Mouse (Mus musculus): ENCODE measurements around the gene Tmbim1.
"Not testable (repeated sequence)": the region's sequence is repeated elsewhere in the genome, so short reads cannot be mapped to it uniquely, and the experiment has no call there.

Tmbim1 gene

DNA sequence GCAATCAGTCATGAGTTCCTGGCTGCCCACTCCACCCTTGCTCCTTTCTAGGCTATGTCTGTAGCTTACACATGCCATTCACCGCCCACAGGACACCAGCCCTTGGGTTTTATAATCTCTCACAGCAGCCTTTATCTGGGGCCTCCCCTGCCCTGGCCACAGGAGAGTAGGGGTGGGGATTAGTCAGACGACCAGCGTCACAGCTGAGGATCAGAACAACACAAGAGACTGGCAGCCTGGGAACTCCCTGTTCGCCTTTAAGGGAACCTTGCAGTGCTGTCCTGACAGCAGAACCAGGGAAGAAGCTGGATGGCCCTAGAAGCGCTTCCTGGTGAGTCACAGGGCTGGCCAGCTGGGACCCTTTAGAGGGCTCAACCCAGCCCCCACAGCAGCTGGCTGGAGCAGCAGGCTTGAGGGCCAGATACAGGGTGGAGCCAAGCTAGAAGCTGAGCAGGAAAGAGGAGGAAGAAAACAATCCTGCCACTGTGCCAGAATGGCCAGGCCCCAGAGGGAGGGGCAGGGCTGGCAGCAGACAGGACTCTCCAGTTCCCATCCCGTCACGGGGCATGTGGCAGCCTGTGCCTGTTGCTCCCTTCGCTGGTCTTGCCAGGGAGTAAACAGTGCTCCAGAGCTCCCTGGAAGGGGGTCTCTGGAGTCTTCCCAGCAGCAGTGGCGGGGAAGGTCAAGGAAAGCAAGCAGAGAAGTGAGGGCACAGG, 9.8 kb downstream of the Tmbim1 start:
- peak; percentile 99 for DNase-seq (ENCODE audit: low read depth, low spot score)

DNA sequence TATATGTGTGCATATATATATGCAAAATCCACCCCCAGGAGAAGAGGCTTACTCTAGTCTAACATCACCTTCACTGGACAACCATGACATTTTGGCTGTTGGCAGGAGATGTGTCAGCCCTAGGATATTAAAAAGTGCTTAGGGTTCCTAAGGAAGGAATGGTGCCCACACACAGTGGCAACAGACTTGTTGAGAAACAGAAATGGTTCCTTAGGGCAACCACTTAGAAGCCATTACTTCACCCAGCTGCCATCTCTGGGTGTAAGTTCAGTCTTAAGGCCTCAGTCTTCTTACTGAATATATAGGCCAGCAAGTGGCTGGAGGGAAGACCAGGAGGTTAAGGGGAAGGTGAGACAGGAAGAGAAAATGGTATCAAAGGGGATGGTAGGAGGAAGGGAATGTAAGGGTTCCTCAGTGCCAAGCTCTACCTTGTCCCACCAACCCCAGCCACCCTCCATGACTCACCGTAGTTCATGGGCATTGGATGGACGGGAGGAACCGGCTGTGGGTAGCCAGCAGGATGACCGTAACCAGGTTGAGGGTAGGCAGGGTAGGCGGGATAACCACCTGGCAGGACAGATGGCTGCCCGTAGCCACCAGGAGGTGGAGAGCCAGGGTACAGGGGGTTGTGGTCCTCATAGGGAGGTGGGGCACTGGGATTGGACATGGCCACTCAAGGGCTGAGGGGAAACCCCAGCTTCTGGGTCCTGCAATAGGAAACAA, 10.5 kb downstream of the Tmbim1 start:
- no peak for DNase-seq (ENCODE audit: low read depth, low spot score)

DNA sequence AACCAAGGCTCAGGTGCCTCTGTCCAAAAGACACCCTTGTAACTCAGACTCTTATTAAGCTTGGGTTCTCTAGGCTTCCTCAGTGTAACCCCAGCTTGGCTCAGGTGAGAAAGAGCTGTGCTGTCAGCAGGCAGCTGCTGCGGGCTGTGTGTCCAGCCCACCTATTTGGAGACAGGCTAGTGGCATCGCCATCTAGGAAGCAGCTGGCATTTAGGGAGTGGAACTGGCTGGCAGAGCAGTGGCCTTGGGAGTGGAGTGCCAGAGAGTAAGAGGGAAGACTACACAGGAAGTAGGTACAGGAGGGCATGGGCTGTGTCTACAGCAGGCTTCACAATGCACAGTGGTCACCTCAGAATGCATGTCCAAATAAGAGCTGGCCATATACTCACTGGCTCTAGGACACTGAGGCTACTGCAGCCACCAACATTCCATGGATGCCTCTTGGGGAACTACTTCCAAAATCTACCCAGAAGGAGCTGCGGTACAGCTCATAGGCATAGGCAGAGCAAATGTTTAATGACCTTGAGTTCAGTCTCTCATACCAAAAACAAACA, 11.3 kb downstream of the Tmbim1 start:
- DNase-seq (ENCODE audit: low read depth, low spot score), result no peak

DNA sequence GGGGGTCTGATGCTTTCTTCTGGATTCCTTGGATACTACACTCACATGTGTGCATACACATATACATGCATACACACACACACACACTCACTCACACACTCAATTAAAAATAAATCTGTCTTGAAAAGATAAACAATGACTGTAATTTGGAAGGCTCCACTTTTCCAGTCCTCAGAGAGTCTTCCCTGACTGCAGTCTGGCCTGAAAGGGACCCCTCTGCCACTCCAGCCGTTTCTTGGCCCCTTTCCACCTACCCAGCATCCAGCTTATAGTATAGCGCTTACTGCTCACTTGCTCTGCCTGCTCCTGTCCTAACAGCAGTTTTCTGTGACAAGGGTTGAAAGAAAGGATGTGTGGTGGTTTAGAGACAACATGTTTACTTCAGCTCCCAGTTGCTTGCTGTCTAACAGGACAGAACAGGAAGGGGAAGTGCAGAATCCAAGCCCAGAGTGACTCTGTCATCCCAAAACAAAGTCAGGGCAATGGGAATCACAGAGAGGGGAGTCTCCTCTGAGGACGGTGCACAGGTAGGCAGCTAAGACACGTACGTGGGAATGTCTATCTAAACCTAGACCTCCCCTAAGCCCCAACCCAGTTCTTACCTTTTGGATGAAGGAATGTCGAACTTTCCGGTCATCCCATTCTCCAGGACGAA, 12.0 kb downstream of the Tmbim1 start:
- no peak for DNase-seq (ENCODE audit: low read depth, low spot score)

DNA sequence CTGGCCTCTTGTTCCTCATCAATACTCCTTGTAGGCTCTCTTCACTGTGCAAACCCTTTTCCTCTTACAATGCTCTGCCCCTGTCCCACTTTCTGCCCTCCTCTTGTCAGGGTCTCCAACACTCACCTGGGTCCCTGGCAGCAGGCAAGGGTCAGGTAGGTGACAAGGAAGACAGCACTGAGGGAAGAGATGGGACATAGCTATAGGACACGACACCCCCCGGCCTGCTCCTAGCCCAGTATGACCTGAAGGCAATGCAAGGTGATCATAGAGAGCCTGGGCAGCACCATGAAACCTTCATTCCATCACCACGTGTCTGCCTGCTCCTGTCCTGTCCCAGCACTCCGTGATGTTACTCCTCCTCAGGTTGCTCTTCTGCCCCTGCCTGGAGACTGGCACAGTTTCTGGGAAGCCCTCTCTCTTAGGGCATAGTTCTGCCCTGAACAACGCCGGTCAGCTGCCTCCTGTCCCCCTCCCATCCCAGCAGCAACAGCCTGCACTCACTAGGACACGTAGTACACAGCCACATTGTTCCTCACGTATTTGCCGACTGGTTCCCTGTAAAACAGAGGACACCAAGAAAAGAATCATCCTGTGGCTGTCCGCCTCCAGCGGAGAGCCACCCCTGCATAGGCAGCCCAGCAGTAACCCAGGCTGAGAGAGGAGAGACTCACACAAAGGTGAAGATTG, 12.9 kb downstream of the Tmbim1 start:
- DNase-seq (ENCODE audit: low read depth, low spot score), result no peak

DNA sequence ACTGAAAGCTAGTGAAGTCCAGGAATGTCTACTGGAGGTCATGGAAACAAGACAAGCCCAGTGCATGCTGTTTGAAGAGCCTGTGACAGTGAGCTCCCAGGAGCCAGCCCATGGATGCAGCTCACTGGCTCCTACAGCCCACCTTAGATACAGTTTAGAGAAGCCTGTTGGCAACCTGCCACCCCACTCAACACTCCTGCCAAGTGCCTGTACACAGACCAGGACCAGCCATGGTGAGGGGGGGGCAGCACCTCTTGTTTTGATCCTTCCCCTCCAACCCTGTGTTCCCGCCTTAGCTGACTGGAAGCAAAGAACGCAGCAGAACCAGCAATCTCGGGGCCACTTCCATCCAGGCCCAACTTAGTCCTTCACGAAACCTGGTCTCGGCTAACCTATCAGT, 15.3 kb downstream of the Tmbim1 start:
- DNase-seq (ENCODE audit: low read depth, low spot score), result no peak

DNA sequence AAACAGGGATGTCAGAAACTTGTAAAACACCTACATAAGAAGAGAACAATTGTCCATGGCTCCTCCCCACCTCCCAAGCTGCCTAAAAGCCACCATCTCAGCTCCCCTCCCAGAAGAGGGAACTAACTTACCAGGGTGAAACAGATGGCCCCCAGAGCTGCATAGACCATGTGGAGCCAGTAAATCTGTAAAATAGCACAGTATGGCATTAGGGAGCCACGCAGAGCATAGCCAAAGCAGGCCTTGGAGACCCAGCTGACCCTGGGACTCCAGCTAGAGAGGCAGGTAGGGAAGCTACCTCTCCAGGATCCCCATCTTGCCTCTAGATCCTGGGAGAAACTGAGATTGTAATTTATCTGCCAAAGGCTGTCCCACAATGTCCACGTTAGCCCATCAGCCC, 15.7 kb downstream of the Tmbim1 start:
- DNase-seq (ENCODE audit: low read depth, low spot score), result no peak

DNA sequence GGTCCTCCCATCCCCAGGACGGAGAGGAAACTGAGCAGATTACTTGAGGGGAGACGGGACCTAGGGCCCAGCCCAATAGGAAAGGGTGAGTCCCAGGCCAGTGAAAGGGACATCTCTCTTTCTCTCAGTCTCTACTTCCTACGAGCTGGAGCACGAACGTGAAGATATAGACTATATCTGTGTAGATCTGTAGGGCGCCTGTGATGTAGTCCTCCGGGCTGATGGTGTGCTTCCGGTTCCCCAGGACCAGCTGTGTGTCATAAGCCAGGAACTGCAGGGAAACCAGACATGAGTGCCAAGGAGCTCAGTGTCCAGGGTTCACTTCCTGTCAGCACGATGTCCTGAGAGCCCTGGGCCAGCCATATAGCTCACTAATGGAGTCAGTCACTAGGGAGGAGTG, 16.2 kb downstream of the Tmbim1 start:
- DNase-seq (ENCODE audit: low read depth, low spot score), result no peak

DNA sequence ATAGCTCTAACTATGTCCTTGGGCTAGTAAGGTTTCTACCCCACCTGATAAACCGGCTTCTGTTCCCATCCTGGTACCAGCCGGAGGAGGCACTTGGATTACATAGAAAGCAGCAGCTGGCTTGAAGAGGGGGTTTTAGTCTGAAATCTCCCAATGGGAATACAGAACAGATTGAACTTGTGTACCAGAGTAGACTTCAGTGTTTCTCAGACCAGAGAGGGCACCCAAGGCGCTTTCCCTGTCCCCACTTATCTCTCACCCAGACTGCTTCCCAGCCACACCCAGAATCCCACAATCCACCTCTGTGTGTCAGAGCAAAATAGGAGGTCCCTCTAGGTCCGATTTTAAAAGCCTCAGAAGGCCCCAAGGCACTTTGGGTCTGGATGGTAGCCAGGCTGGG, 17.1 kb downstream of the Tmbim1 start:
- no peak for DNase-seq (ENCODE audit: low read depth, low spot score)

DNA sequence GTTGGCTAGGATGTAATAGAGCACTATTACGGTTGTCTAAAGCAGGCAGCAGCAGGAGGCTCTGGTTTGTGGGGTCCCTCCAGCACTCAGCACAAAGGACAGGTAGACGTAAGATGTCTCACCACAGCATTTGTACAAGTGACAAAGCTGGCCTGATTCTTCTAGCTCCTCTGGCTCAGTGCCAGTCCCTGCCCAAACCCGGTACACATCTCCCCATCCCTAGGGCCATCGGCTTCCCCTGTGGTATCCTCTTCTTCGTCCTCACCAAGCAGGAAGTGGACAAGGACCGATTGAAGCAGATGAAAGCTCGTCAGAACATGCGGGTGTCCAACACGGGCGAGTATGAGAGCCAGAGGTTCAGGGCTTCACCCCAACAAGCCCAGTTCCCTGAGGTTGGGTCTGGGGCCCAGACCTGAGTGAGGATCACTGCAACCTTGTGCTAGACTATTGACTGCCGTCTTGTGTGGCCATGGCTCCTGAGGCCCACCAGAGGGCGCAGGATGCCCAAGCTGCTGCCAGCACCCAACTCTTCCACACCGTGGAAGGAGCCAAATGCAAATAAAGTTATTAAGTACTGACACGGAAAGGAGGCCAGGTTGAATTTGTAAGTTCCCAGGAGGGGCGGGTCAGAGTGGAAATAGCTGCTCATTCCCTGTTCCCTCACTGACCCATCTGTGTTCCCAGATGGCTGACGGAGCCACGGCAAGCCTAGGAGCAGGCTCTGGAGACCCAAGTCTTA, 18.4 kb downstream of the Tmbim1 start:
- not testable (repeated sequence) for DNase-seq (ENCODE audit: low read depth, low spot score)

DNA sequence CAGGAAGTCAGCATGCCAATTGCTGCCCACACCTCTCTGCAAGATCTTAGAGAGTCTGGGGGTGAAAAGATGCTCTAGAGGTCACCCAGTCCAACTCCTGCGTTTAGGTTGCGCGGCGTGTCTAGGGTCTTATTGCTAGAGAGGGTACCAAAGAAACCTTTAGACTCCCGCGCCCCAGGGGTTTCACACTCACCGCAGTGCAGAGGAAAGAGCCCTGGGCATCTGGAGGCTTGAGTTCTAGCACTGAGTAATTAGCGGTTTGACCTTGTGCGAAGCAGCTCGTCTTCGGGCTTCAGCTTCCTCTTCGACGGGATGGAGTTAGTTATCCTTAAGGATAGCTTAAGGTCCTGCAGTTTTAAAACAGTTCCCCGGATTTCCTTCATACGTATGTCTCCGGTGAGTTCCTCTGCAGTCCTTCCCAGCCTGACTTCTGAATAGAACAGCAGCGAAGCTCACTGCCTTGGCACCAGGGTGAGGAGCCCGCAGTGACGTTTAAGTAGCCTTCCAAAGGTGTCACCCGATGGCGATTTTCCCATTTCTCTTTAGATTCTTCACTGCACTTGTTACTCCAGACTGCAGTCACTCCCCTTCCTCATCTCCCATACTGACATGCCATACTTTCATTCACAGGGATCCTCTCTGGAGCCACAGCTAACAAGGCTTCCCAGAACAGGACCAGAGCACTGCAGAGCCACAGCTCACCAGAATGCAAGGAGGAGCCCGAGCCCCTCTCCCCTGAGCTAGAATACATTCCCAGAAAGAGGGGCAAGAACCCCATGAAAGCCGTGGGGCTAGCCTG, 20.0 kb downstream of the Tmbim1 start:
- peak; percentile 57 for DNase-seq (ENCODE audit: low read depth, low spot score)

DNA sequence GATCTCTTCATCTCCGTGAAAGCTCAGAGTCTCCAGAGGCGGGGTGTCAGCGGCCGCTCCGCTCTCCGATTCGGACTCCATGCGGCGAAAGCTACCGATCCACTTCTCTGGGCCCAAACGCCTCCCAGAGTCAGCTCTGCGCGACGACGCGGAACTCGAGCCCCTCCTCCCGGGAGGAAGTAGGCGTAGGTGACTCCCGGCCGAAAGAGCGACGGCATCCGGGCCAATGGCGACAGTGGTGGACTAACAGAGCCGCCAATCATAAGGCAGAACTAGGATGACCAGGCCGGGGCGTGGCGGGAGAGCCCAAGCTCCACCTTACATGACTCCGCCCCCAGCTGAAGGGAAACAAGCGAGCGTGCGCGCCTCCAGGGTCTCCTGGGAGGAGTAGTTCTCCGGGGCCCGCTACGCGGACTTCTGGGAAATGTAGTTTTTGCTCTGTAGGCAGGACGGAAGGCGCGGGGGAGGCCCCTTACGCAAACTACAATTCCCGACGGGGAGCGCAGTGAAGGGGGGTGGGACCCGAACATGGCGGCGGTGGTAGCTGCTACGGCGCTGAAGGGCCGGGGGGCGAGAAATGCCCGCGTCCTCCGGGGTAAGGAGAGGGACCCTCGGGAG, 20.8 kb downstream of the Tmbim1 start, which contains the start of the genes Aamp and Pnkd:
Aamp (minus strand) TSS at position 196 of the 618 bp plus-strand sequence.
Pnkd (plus strand) TSS at position 388 of the 618 bp plus-strand sequence.
- DNase-seq (ENCODE audit: low read depth, low spot score), result peak; percentile 100

DNA sequence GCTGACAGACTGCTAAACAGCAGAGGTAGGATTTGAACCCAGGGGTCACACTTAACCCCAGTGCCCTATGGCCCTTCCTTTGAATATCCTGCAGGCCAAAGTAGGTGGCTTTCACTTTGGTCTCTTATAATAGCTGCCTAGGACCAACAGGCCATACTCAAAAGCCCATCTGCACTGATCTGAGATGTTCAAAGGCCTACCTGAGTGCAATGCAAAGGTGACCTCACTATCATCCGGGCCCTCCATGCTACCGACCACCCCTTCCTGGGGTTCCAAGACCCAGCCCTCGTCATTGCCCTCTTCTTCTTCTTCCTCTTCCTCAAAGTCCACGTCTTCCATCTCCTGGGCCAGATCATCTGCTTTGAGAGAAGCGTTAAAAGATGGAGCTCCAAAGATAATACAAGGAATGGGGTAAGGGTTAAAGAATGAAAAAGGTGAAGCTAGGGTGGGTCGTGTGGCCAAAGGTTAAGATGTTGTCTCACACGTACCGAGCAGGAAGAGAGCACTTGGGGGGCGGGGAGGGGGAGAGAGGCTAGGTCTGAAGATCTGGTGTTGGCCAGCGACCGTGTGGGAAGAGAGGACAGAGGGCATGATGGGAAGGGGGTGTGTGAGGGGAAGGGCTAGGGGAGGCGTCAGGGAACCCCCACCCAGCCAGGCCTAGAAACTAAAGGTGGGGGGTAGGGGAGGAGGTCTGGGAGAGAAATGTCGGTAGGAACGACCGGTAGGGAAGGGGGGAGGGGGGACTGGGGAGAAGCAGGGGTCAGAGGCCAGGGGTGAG, 21.5 kb downstream of the Tmbim1 start:
- peak; percentile 68 for DNase-seq (ENCODE audit: low read depth, low spot score)

DNA sequence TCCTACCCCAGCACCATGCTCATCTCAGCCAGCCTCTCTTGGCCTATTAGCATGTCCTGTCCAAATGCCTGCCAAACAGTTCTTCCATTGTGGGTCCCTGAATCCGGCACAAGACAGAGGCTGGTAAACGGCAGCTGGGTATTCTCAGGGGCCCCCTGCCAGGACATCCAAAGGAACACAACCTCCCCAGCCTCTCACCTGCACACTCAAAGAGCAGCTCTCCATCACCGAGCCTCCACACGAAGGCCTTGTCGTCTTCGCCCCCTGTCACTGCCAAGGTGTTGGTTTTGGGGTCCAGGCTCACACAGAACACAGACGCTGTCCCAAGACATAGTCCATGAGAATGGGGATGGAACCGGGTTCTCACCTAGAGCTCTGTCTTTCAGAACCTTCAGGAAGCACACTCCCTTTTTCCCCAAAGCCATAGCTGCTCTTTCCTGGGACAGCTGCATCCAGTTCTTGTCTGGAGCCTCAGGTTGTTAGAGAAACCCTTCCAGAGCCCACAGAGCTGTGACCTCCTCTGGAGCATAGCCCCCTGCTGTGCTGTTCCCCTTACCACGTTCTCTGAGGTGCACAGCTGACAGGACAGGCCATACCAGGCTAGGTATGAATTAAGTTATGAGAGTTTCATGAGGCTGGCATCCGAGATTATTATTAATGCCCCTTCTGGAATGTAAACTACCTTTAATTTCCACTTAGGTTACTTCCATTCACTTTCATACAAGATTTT, 22.4 kb downstream of the Tmbim1 start:
- DNase-seq (ENCODE audit: low read depth, low spot score), result no peak

DNA sequence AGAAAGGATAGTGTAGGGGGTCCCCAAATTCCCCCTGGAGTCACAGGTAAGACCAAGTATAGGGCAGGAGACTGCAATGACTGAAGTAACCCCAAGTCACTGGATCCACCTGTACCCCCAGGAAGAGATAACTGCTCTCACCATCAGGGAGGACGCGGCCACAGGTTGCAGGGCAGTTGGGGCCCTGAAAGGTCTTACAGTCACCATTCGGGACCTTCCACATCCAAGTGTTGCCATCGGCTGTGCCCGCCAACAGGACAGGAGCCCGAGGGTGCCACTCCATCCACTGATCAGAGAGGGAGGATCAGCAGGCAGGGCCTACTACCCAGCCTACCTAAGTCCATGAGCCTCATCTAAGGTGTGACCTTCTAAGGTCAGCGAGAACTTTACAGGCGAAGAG, 23.5 kb downstream of the Tmbim1 start:
- DNase-seq (ENCODE audit: low read depth, low spot score), result no peak

DNA sequence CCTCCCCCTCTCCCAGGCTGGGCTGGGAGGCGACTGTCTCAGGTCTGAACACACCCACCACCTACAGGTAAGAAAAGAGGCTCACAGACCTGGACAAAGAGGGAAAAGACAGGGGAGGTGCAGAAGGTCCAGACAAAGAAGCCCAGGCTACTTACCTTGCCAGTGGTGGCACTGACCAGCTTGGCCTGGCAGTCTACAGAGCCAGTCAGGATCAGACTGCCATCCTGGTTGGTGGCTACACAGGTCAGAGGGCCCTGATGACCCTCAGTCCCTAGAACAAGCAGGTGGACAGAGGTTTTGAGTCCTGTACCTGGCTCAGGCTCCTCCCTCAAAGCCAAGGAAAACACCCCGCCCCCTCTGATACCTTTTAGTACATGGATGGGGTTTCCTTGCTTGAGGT, 24.1 kb downstream of the Tmbim1 start:
- DNase-seq (ENCODE audit: low read depth, low spot score), result no peak

DNA sequence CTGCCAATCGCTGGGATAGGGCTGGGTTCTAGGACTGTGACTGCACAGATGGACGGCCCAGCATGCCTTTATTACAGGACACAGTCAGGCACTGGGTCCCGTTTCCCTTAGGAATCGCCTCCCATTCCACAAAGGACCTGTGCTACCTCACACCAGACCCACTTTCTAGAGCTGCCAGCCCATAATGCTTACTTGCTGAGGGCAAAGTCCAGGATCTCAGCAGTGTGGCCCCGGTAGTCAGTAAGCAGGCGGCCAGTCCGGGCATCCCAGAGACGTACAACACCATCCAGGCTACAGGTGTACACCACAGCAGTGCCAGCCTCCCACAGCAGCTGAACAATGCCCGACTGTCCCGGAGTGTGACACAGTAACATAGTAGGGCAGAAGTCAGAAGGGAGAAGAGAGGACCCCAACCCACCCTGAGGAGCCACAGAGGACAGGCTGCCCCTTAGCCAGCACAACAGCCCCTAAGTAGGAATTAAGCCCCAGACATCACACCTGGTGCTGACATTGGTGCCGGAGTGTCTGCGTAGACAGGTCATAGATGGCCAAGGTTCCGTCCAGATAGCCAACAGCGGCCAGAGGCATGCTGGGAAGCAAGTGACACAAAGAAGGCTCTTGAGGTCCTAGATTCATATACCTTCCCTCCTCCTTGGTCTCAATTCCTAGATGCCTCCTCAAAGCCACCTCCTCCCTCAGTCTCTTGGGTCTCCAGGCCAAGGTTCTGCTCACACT, 24.7 kb downstream of the Tmbim1 start:
- no peak for DNase-seq (ENCODE audit: low read depth, low spot score)

DNA sequence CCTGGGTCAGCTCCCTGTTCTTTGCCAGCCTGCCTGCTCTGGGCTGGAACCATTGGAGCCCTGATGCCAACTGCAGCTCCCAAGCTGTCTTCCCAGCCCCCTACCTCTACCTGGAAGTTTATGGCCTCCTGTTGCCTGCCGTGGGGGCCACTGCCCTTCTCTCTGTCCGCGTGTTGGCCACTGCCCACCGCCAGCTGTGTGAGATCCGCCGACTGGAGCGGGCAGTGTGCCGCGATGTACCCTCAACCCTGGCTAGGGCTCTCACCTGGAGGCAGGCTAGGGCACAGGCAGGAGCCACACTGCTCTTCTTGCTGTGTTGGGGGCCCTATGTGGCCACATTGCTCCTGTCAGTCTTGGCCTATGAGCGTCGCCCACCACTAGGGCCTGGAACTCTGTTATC, 26.4 kb downstream of the Tmbim1 start:
- no peak for DNase-seq (ENCODE audit: low read depth, low spot score)

All from 3T3-L1 (cell line).